25 mouse cellular contexts compared by ENCODE assay signal in genomic region chr14:79520612-79521011, GRCm38 (mm10). TPM values are rescaled to one million over a fixed set of nuclear protein-coding genes. Genes with fewer than 3 reads are reported as not detected.
DNase-seq lines count a peak whose midpoint lies in the region; ATAC-seq and TF ChIP-seq lines count a peak whose summit lies in the region.
"Had no signal": no experiment of that assay in that cellular context is flagged by ENCODE, and none has a peak within 500 bp of the region (broad histone marks: within the 10 kb centered on the region; RNA-seq: fewer than 3 reads in every experiment).

No protein-coding gene starts in this region.

- H3K27me3 ChIP-seq in heart, postnatal 0 days (ENCODE audit: control insufficient read depth, insufficient read depth, low read length) = no peaks in the 10 kb centered on the region
- H3K27me3 ChIP-seq in heart, embryonic 10.5 days (ENCODE audit: insufficient read depth, poor library complexity, severe bottlenecking) = no peaks in the 10 kb centered on the region
- H3K27me3 ChIP-seq in spleen, adult 2 months (ENCODE audit: control insufficient read depth, insufficient read depth, low read length) = no peaks in the 10 kb centered on the region
- H3K27me3 ChIP-seq in liver, embryonic 14.5 days (ENCODE audit: control insufficient read depth, insufficient read depth, low read length) = no peaks in the 10 kb centered on the region
- H3K27me3 ChIP-seq: heart, embryonic 15.5 days; limb, embryonic 13.5 days had no signal

- TF ChIP-seq POLR2A in spleen, adult 2 months (IDR thresholded peaks at IDR 0.05; ENCODE audit: low read depth, low read length) = no peak

- H3K27ac ChIP-seq in heart, postnatal 0 days (ENCODE audit: low read depth) = peak overlapping the region; percentile 87; the same call in 1 of the 2 replicates
- no peak overlapping the region for H3K27ac ChIP-seq in heart, embryonic 10.5 days
- H3K27ac ChIP-seq in spleen, adult 2 months (ENCODE audit: insufficient read depth, low read length) = peak overlapping the region; percentile 81; the same call in 1 of the 2 replicates
- peak overlapping the region; percentile 37 for H3K27ac ChIP-seq in liver, embryonic 14.5 days
- H3K27ac ChIP-seq: forebrain, embryonic 10.5 days; hindbrain, embryonic 14.5 days; limb, embryonic 13.5 days; midbrain, embryonic 10.5 days had no signal

- H3K4me1 ChIP-seq in heart, postnatal 0 days (ENCODE audit: control insufficient read depth, insufficient read depth) = peaks cover 28% of the 10 kb centered on the region
- H3K4me1 ChIP-seq in heart, embryonic 10.5 days = peaks cover 9% of the 10 kb centered on the region; the same call in 1 of the 2 replicates
- peaks cover 20% of the 10 kb centered on the region for H3K4me1 ChIP-seq in spleen, adult 2 months (ENCODE audit: control insufficient read depth, insufficient read depth, insufficient read length)
- H3K4me1 ChIP-seq in liver, embryonic 14.5 days (replicated peaks; ENCODE audit: control insufficient read depth in 2 of 2, insufficient read depth in 2 of 2, low read length in 1 of 2) = peaks cover 40 to 47% of the 10 kb centered on the region in 2 experiments
- H3K4me1 ChIP-seq: midbrain, embryonic 10.5 days had no signal

- ATAC-seq in heart, postnatal 0 days (ENCODE audit: insufficient read depth, low read depth) = no peak
- no peak for ATAC-seq in liver, embryonic 14.5 days (ENCODE audit: insufficient read depth)
- ATAC-seq: inflammation-experienced regulatory T-cells, adult 6 months; midbrain, embryonic 16.5 days had no signal

- no peaks in the 10 kb centered on the region for H3K36me3 ChIP-seq in heart, postnatal 0 days (replicated peaks; ENCODE audit: control insufficient read depth, insufficient read depth, low read length)
- H3K36me3 ChIP-seq in heart, embryonic 10.5 days = no peaks in the 10 kb centered on the region
- H3K36me3 ChIP-seq in spleen, adult 2 months (ENCODE audit: control insufficient read depth, insufficient read depth, low read length) = no peaks in the 10 kb centered on the region
- no peaks in the 10 kb centered on the region for H3K36me3 ChIP-seq in liver, embryonic 14.5 days (replicated peaks; ENCODE audit: control insufficient read depth, insufficient read depth, low read depth)
- H3K36me3 ChIP-seq: forebrain, embryonic 10.5 days; heart, embryonic 15.5 days; limb, embryonic 13.5 days; midbrain, embryonic 10.5 days had no signal

- no peak for DNase-seq in heart, postnatal 0 days (ENCODE audit: low spot score)
- DNase-seq in heart, embryonic 10.5 days (ENCODE audit: low spot score) = no peak
- DNase-seq in spleen, adult 2 months (ENCODE audit: low read depth in 1 of 2, low spot score in 2 of 2) = no peak
- DNase-seq in spleen, adult 18-20 months = no peak
- no peak for DNase-seq in liver, embryonic 14.5 days (ENCODE audit: low read depth in 3 of 3, low spot score in 3 of 3)
- no peak for DNase-seq in retina, embryonic 14.5 days (ENCODE audit: low spot score)
- DNase-seq in urinary bladder, postnatal 25 days (ENCODE audit: low spot score) = no peak
- DNase-seq: adrenal gland, postnatal 25 days; cerebellum, adult 9-11 months; heart, postnatal 4 days; kidney, adult 2 months; kidney, postnatal 4 days; layer of hippocampus, adult 9-11 months; lung, embryonic 14.5 days; right cerebral cortex, adult 18-20 months; right cerebral cortex, postnatal 4 days; thymus, postnatal 14 days had no signal

- no peak overlapping the region for H3K4me3 ChIP-seq in heart, postnatal 0 days (ENCODE audit: low read depth, low read length)
- no peak overlapping the region for H3K4me3 ChIP-seq in heart, embryonic 10.5 days
- no peak overlapping the region for H3K4me3 ChIP-seq in spleen, adult 2 months (ENCODE audit: extremely low read depth, insufficient read depth, insufficient read length)
- H3K4me3 ChIP-seq in liver, embryonic 14.5 days (ENCODE audit: insufficient read depth in 1 of 2, low read depth in 2 of 2, low read length in 2 of 2) = no peak overlapping the region
- H3K4me3 ChIP-seq: forebrain, embryonic 10.5 days; heart, embryonic 15.5 days; limb, embryonic 13.5 days; midbrain, embryonic 10.5 days; myocyte had no signal

- no peaks in the 10 kb centered on the region for H3K9me3 ChIP-seq in heart, postnatal 0 days (replicated peaks; ENCODE audit: control insufficient read depth, low read length)
- H3K9me3 ChIP-seq in heart, embryonic 10.5 days = no peaks in the 10 kb centered on the region
- H3K9me3 ChIP-seq in liver, embryonic 14.5 days (ENCODE audit: control insufficient read depth, low read length) = no peaks in the 10 kb centered on the region
- H3K9me3 ChIP-seq: forebrain, embryonic 10.5 days; heart, embryonic 15.5 days; limb, embryonic 13.5 days; midbrain, embryonic 10.5 days had no signal

- TF ChIP-seq EP300 in heart, postnatal 0 days (IDR thresholded peaks at IDR 0.05; ENCODE audit: low read depth) = no peak
- TF ChIP-seq EP300 in liver, embryonic 14.5 days (IDR thresholded peaks at IDR 0.05; ENCODE audit: low read depth) = no peak

- no peak for TF ChIP-seq CTCF in heart, postnatal 0 days (IDR thresholded peaks at IDR 0.05; ENCODE audit: low read depth)
- TF ChIP-seq CTCF in spleen, adult 2 months (IDR thresholded peaks at IDR 0.05; ENCODE audit: extremely low read depth, insufficient read depth, insufficient read length, insufficient replicate concordance) = no peak
- no peak for TF ChIP-seq CTCF in liver, embryonic 14.5 days (IDR thresholded peaks at IDR 0.05; ENCODE audit: low read depth)

- no peak overlapping the region; the same call in 1 of the 2 replicates for H3K4me2 ChIP-seq in heart, postnatal 0 days (ENCODE audit: low read depth, low read length)
- H3K4me2 ChIP-seq in liver, embryonic 14.5 days (ENCODE audit: low read depth) = peak overlapping the region; percentile 37
- H3K4me2 ChIP-seq: heart, embryonic 15.5 days; hindbrain, embryonic 14.5 days; limb, embryonic 13.5 days; lung, embryonic 14.5 days had no signal

- no peak overlapping the region for H3K9ac ChIP-seq in heart, postnatal 0 days (replicated peaks; ENCODE audit: low read depth, low read length)
- H3K9ac ChIP-seq in liver, embryonic 14.5 days (replicated peaks) = no peak overlapping the region
- H3K9ac ChIP-seq: heart, embryonic 15.5 days; hindbrain, embryonic 14.5 days; limb, embryonic 13.5 days; lung, embryonic 14.5 days had no signal

RNA-seq across cellular contexts. Expression of gene Wbp4, which starts 39.3 kb away (rescaled TPM):
- total RNA-seq in heart, postnatal 0 days (2014; rRNA removed; ENCODE audit: low replicate concordance) = 9.5 and 10.0 TPM in 2 replicates
- polyA plus RNA-seq in heart, postnatal 0 days (2015; fragmentation: Nextera tagmentation; extraction: Ambion mirVana) = 26.6 and 27.2 TPM in 2 replicates
- polyA plus RNA-seq in heart, embryonic 10.5 days (2016; fragmentation: Nextera tagmentation; extraction: Ambion mirVana) = 28.4 and 33.6 TPM in 2 replicates
- polyA plus RNA-seq in spleen, adult 2 months (2012; rRNA removed) = 2.6 and 3.7 TPM in 2 replicates
- 3.1 and 6.2 TPM in 2 replicates for polyA plus RNA-seq in liver, embryonic 14.5 days (2012; rRNA removed)
- 14.2 and 16.8 TPM in 2 replicates for polyA plus RNA-seq in liver, embryonic 14.5 days (2014; fragmentation: Nextera tagmentation; extraction: Ambion mirVana)

RNA-seq across cellular contexts. Expression of gene Elf1, which starts 39.6 kb away (rescaled TPM):
- 11.0 and 13.2 TPM in 2 replicates for total RNA-seq in heart, postnatal 0 days (2014; rRNA removed; ENCODE audit: low replicate concordance)
- polyA plus RNA-seq in heart, postnatal 0 days (2015; fragmentation: Nextera tagmentation; extraction: Ambion mirVana) = 7.0 and 7.4 TPM in 2 replicates
- 7.4 and 7.5 TPM in 2 replicates for polyA plus RNA-seq in heart, embryonic 10.5 days (2016; fragmentation: Nextera tagmentation; extraction: Ambion mirVana)
- polyA plus RNA-seq in spleen, adult 2 months (2012; rRNA removed) = 22.5 and 26.7 TPM in 2 replicates
- polyA plus RNA-seq in liver, embryonic 14.5 days (2012; rRNA removed) = 6.0 and 9.3 TPM in 2 replicates
- 8.7 and 9.9 TPM in 2 replicates for polyA plus RNA-seq in liver, embryonic 14.5 days (2014; fragmentation: Nextera tagmentation; extraction: Ambion mirVana)
